Mouse (Mus musculus): ENCODE results near the gene Atxn1. TPM values are rescaled to one million over a fixed set of nuclear protein-coding genes. Genes with fewer than 3 reads are reported as not detected.

Atxn1 gene
- total and polyA plus RNA-seq, 3 experiments = 0.39 to 1.1 TPM; not detected in 1

- H3K36me3 ChIP-seq (ENCODE audit: control insufficient read depth in 1 of 2, insufficient read depth in 2 of 2, low read length in 2 of 2) = peaks cover 0 to 31% of the 10 kb centered on the region in 2 experiments; a peak in 2 of 4 replicates
- no peaks in the 10 kb centered on the region for H3K79me2 ChIP-seq (ENCODE audit: control insufficient read depth, insufficient read depth, low read length, poor library complexity)
- H3K9ac ChIP-seq (ENCODE audit: control insufficient read depth, low read depth, low read length, poor library complexity, severe bottlenecking) = peak overlapping the region; percentile 58; the same call in 1 of the 2 replicates
- DNase-seq (ENCODE audit: low read depth, low spot score) = peak; percentile 79
- no peaks in the 10 kb centered on the region for H3K9me3 ChIP-seq (replicated peaks; ENCODE audit: insufficient read depth, low read length)
- H3K27ac ChIP-seq (ENCODE audit: control insufficient read depth, low read depth, low read length) = peak overlapping the region; percentile 88
- no peak overlapping the region for H3K4me3 ChIP-seq (ENCODE audit: control insufficient read depth in 1 of 2, insufficient read depth in 1 of 2, low read depth in 2 of 2, low read length in 2 of 2)
- peaks cover 13 to 39% of the 10 kb centered on the region in 2 experiments for H3K4me1 ChIP-seq (ENCODE audit: control insufficient read depth in 1 of 2, insufficient read depth in 2 of 2, low read length in 2 of 2)
- TF ChIP-seq ETS1 (IDR thresholded peaks at IDR 0.05; ENCODE audit: low read depth, low read length) (peak; percentile 43; the same call in 1 of the 2 replicates), HCFC1 (IDR thresholded peaks at IDR 0.05; ENCODE audit: low read depth, low read length) (no peak), MYB (IDR thresholded peaks at IDR 0.05; ENCODE audit: low read depth, low read length) (no peak), ZNF384 (IDR thresholded peaks at IDR 0.05; ENCODE audit: low read depth, low read length) (no peak), MEF2A (IDR thresholded peaks at IDR 0.05; ENCODE audit: extremely low read depth, insufficient replicate concordance, low read depth, low read length, poor library complexity, severe bottlenecking) (no peak), SIN3A (IDR thresholded peaks at IDR 0.05; ENCODE audit: low read length) (peak; percentile 39; the same call in 1 of the 2 replicates), EP300 (IDR thresholded peaks at IDR 0.05; ENCODE audit: low read depth in 1 of 2, low read length in 2 of 2) (peak; percentile 47 to 71), POLR2AphosphoS2 (IDR thresholded peaks at IDR 0.05; ENCODE audit: low read length) (no peak), USF1 (IDR thresholded peaks at IDR 0.05; ENCODE audit: low read depth, low read length) (no peak), UBTF (IDR thresholded peaks at IDR 0.05; ENCODE audit: borderline replicate concordance, insufficient read depth, low read depth, low read length) (no peak), CHD1 (IDR thresholded peaks at IDR 0.05; ENCODE audit: low read depth, low read length) (no peak), MYC (IDR thresholded peaks at IDR 0.05; ENCODE audit: low read depth, low read length) (no peak), NRF1 (IDR thresholded peaks at IDR 0.05; ENCODE audit: insufficient read depth, low read depth, low read length, poor library complexity, severe bottlenecking) (no peak), MAFK (IDR thresholded peaks at IDR 0.05; ENCODE audit: borderline replicate concordance, low read depth, low read length) (no peak), TAL1 (IDR thresholded peaks at IDR 0.05; ENCODE audit: low read length) (peak; percentile 31; the same call in 1 of the 2 replicates), JUND (IDR thresholded peaks at IDR 0.05; ENCODE audit: low read depth, low read length) (no peak), TCF12 (IDR thresholded peaks at IDR 0.05; ENCODE audit: low read depth, low read length) (peak; percentile 63), GATA1 (IDR thresholded peaks at IDR 0.05; ENCODE audit: low read depth, low read length) (peak; percentile 36; the same call in 1 of the 2 replicates), MAZ (IDR thresholded peaks at IDR 0.05; ENCODE audit: low read depth, low read length) (no peak), NELFE (IDR thresholded peaks at IDR 0.05; ENCODE audit: low read depth, low read length) (no peak), MAX (IDR thresholded peaks at IDR 0.05; ENCODE audit: low read length) (no peak), RCOR1 (IDR thresholded peaks at IDR 0.05; ENCODE audit: low read depth, low read length) (0 out of 2 replicates have a peak, but pooled peaks have one; percentile 19), GABPA (IDR thresholded peaks at IDR 0.05; ENCODE audit: low read depth, low read length) (no peak), ELF1 (IDR thresholded peaks at IDR 0.05; ENCODE audit: low read depth, low read length) (no peak), BHLHE40 (IDR thresholded peaks at IDR 0.05; ENCODE audit: borderline replicate concordance, low read depth, low read length) (no peak), TBP (IDR thresholded peaks at IDR 0.05; ENCODE audit: low read depth, low read length) (no peak)
- H3K27me3 ChIP-seq (ENCODE audit: control insufficient read depth in 1 of 2, insufficient read depth in 2 of 2, low read length in 2 of 2) = no peaks in the 10 kb centered on the region
Observed at GRCm38 (mm10) chr13:45547549-45547948, 417.3 kb downstream of the Atxn1 start.
